Mouse (Mus musculus) Patski (cell line): ENCODE data around the gene Sh3pxd2b. TPM values are rescaled to one million over a fixed set of nuclear protein-coding genes. Genes with fewer than 3 reads are reported as not detected.

Experiments used
- ATAC-seq: fragments of 100-300 bp; one replicate; pipeline ENCODE4 v1.8.0; 2021
- CTCF ChIA-PET: fragments of 350-600 bp; sonication (Branson Sonifier 250); formaldehyde crosslinking; loops from one replicate; lab custom pipeline; 2022; ENCODE audit warnings: inconsistent platforms; lab: Charles Lee
- POLR2A ChIA-PET: fragments of 350-600 bp; sonication (Branson Sonifier 250); formaldehyde crosslinking; loops from one replicate; lab custom pipeline; 2022; ENCODE audit warnings: antibody characterized with exemption, inconsistent platforms; lab: Charles Lee
- DNase-seq: peaks from one replicate; pipeline ENCODE4 v3.0.0-alpha.2; 2011; ENCODE audit warnings: low read depth, low spot score
- H3K27me3 ChIP-seq: fragments of 371-371 bp; one replicate; pipeline ENCODE4 v1.5.1; 2021
- CTCF ChIP-seq: fragments of 100-300 bp; IDR thresholded peaks from one replicate; pipeline ENCODE4 v1.5.1; 2021
- in situ Hi-C: fragments of 300-500 bp; cut with MboI; formaldehyde crosslinking; loops from 3 replicates; pipeline ENCODE4 v1.11.1; 2018; ENCODE audit warnings: low pct_unique_long_range_greater_than_20kb, mixed read lengths
- polyA plus RNA-seq: library from polyadenylated mRNA; unstranded; gene quantifications from one replicate; pipeline ENCODE4 v1.2.3, GENCODE M21; 2021

Gene Sh3pxd2b
- polyA plus RNA-seq, 1 experiment from 2014 or later = 38.4 TPM

DNA sequence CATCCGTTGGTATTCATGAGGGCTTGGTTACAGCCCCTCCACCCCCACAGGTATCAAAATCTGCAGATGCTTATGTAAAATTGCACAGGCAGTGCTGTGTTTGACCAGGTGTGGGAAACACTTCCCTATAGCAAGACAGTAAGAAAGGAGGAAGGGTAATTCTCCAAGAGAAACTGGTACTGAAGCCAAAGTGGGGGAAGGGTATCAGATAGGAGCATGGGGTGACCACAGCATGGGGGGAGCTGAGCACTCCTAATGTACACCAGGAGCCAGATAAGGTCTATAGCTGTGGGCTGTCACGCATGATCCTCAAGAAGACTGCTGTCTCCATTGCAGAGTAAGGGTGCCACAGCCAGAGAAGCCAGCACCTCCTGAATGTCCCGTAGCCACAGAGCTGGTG, 21.4 kb downstream of the Sh3pxd2b start:
- ChIA-PET POLR2A (no interaction called here), CTCF (no interaction called here)
- ATAC-seq = no peak
- no peaks in the 10 kb centered on the region for H3K27me3 ChIP-seq
- in situ Hi-C loops = no loop called here
- no peak for TF ChIP-seq CTCF
- DNase-seq = no peak

DNA sequence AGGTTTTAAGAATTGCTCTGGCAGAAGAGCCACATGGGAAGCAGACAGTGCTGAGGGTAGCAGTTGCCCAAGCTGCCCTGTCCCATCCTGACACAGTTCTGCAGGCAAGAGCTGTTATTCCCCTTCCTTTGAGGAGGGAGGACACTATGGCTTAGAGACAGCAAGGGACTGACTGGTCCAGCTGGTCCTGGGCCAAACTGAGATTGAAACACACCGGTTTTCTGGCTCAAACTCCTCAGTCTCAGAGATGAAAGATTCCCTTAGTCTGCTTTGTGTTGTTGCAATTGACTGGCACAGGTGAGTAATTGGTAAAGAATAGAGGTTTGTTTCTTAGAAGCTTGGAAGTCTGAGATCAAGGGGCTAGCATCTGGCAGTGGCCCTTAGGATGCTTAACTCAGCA, 23.3 kb downstream of the Sh3pxd2b start:
- POLR2A ChIA-PET = no interaction called here
- DNase-seq = no peak
- ATAC-seq = no peak
- CTCF ChIA-PET = interaction anchor here (1.2 to 1.7 kb wide), 2 partner anchors 9 to 21 kb away, joined by 3 to 5 read pairs; no protein-coding TSS in a partner anchor
- no peaks in the 10 kb centered on the region for H3K27me3 ChIP-seq
- TF ChIP-seq CTCF = no peak
- in situ Hi-C loops = no loop called here

DNA sequence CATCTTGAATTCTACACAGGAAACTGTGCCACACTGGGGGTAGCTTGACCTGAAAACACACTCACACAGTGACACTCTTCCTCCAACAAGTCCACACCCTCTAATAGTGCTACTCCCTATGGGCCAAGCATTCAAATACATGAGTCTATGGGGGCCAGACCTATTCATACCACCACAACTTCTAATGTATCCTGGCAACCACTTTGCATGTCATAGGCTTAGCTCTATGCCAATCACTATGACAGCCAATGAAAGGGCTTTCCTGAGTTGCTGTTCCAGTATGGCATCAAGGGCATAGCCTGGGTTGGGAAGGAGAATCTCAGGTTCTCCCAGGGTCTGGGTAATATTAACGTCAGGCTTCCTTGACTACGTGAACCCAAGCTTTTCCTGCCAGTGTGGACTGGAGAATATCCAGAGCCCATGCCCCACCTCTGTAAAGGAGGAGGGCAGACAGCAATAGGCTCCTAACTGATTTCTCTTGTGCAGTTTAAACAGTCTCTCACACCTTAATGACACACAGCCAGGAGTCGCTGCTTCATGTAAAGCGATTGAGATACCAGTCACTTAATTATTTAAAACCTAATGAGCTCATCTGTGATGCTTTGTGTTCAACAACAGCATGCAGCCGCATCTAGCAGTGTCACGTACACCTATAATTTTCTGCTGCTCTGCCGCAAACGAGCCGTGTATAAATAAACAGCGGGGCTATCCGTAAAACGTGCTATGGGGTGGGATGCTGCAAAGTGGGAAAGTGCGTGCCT, 25.8 kb downstream of the Sh3pxd2b start:
- ATAC-seq (no peak), DNase-seq (no peak)
- H3K27me3 ChIP-seq = no peaks in the 10 kb centered on the region
- in situ Hi-C loops = no loop called here
- ChIA-PET CTCF (interaction anchor here (1.0 to 1.5 kb wide), 4 partner anchors 11 to 31 kb away, joined by 3 to 5 read pairs (median 3); no protein-coding TSS in a partner anchor), POLR2A (no interaction called here)
- no peak for TF ChIP-seq CTCF

GRCm38 (mm10) chr11:32374027-32374589, 26.5 kb downstream of the Sh3pxd2b start:
- H3K27me3 ChIP-seq = no peaks in the 10 kb centered on the region
- in situ Hi-C loops = no loop called here
- ATAC-seq (no peak), DNase-seq (no peak)
- CTCF ChIA-PET = interaction anchor here (1.0 to 1.5 kb wide), 4 partner anchors 10 to 32 kb away, joined by 3 to 5 read pairs (median 3); no protein-coding TSS in a partner anchor
- no peak for TF ChIP-seq CTCF
- POLR2A ChIA-PET = no interaction called here

DNA sequence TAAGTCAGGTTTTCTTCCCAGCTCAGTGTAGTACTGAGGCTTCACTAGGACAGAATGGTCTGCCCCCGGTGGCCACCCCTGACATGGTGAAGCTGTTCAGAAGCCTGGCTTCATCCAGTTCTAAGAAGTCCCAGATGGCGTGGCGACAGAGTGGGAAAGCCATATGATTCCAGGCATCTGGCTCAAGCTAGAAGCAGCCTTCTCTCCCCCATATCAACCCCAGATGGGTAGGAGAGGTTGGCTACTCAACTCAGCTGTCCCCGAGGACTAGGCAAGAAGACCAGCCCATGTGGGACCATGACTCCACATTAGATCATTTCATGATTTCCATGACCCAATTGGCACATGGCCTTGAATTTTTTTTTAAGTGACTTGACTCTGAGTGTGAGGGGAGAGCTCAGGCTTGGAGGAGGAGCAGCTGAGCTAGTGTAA, 27.5 kb downstream of the Sh3pxd2b start:
- DNase-seq (no peak), ATAC-seq (no peak)
- no peaks in the 10 kb centered on the region for H3K27me3 ChIP-seq
- POLR2A ChIA-PET = no interaction called here
- no peak for TF ChIP-seq CTCF
- CTCF ChIA-PET = interaction anchor here (1.1 to 1.3 kb wide), 3 partner anchors 9 to 33 kb away, joined by 3 to 4 read pairs (median 3); no protein-coding TSS in a partner anchor
- in situ Hi-C loops = no loop called here

GRCm38 (mm10) chr11:32376086-32376485, 28.5 kb downstream of the Sh3pxd2b start:
- no peak for TF ChIP-seq CTCF
- no peak for DNase-seq
- ChIA-PET POLR2A (no interaction called here), CTCF (interaction anchor here (1.3 kb wide), 1 partner anchor 34 kb away, joined by 4 read pairs; no protein-coding TSS in a partner anchor)
- in situ Hi-C loops = no loop called here
- no peaks in the 10 kb centered on the region for H3K27me3 ChIP-seq
- ATAC-seq = no peak

GRCm38 (mm10) chr11:32379910-32380309, 32.3 kb downstream of the Sh3pxd2b start:
- CTCF ChIA-PET = interaction anchor here (0.9 kb wide), 2 partner anchors 9 to 14 kb away, joined by 3 to 5 read pairs; no protein-coding TSS in a partner anchor
- in situ Hi-C loops = no loop called here
- DNase-seq = no peak
- H3K27me3 ChIP-seq = no peaks in the 10 kb centered on the region
- POLR2A ChIA-PET = interaction anchor here (0.6 kb wide), 1 partner anchor 769 kb away, joined by 3 read pairs; no protein-coding TSS in a partner anchor
- no peak for TF ChIP-seq CTCF
- no peak for ATAC-seq

DNA sequence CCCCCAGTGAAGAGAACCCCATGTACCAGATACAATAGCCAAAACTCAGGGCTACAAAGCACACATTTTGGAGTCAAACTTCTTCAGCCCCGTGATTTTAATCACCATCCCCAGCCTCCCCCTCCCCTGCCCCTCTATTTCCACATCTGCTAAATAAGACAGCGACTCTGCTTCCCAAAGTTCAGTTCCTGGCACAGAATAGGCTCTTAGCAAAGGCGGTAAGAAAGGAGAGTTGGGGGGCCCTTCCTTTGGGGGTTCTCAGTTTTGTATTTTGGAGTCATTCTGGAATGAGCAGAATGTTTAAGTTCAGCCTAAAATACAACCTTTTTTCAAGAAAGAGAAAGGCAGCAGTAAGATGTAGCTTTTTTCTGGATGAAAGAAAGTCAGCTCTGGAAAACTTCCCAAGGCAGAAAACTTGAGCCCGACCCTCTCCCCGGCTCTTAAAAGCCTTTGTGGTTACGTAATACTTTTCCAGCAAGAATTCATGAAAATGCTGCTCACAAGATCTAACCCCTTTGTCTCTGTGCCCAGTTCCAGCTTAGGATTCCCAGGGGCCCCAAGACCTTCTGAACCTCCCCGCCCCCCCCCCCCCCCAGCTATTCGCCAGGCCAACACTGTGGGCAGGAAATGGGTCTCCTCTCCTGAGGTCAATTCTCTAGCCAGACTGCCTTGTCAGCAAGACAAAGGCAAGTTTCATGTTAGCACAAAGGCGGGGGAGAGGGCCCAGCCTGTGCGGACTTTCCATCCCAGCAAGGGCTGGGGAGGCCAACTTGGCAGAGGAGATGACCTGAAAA, 35.9 kb downstream of the Sh3pxd2b start:
- ChIA-PET POLR2A (no interaction called here), CTCF (interaction anchor here (0.7 to 1.3 kb wide), 3 partner anchors 9 to 24 kb away, joined by 3 read pairs; no protein-coding TSS in a partner anchor)
- no peaks in the 10 kb centered on the region for H3K27me3 ChIP-seq
- DNase-seq (no peak), ATAC-seq (peak; percentile 39)
- TF ChIP-seq CTCF = no peak
- in situ Hi-C loops = no loop called here

GRCm38 (mm10) chr11:32384135-32384801, 36.6 kb downstream of the Sh3pxd2b start:
- no peaks in the 10 kb centered on the region for H3K27me3 ChIP-seq
- ChIA-PET CTCF (interaction anchor here (0.7 to 1.3 kb wide), 3 partner anchors 10 to 23 kb away, joined by 3 read pairs; no protein-coding TSS in a partner anchor), POLR2A (no interaction called here)
- ATAC-seq (no peak), DNase-seq (no peak)
- in situ Hi-C loops = no loop called here
- no peak for TF ChIP-seq CTCF

GRCm38 (mm10) chr11:32386043-32386442, 38.4 kb downstream of the Sh3pxd2b start:
- ChIA-PET CTCF (no interaction called here), POLR2A (no interaction called here)
- in situ Hi-C loops = no loop called here
- TF ChIP-seq CTCF = no peak
- no peak for DNase-seq
- ATAC-seq = no peak
- H3K27me3 ChIP-seq = no peaks in the 10 kb centered on the region
